Mouse (Mus musculus): ENCODE measurements around the gene Mrgprg. TPM values are rescaled to one million over a fixed set of nuclear protein-coding genes. Genes with fewer than 3 reads are reported as not detected.

The Mrgprg gene
- polyA plus RNA-seq, 1 experiment: not detected

- Histone ChIP-seq H3K79me2 (ENCODE audit: control insufficient read depth, insufficient read depth) (no peaks in the 10 kb centered on the region), H3K27me3 (ENCODE audit: control insufficient read depth, insufficient read depth, insufficient read length) (no peaks in the 10 kb centered on the region), H3K36me3 (ENCODE audit: control insufficient read depth, insufficient read depth) (no peaks in the 10 kb centered on the region), H3ac (ENCODE audit: control insufficient read depth, insufficient read length) (peak overlapping the region; percentile 7), H3K4me2 (ENCODE audit: low read depth) (peak overlapping the region; percentile 89), H3K4me3 (peak overlapping the region; percentile 10)
- TF ChIP-seq REST (IDR thresholded peaks at IDR 0.05; ENCODE audit: insufficient read depth, insufficient read length): no peak
- TF ChIP-seq MYOD1 (IDR thresholded peaks at IDR 0.05; ENCODE audit: control insufficient read depth in 1 of 3, insufficient read length in 2 of 3, low read depth in 2 of 3): no peak
- TF ChIP-seq POLR2A (IDR thresholded peaks at IDR 0.05; ENCODE audit: insufficient read length, low read depth): no peak
- no peak for TF ChIP-seq TCF12 (IDR thresholded peaks at IDR 0.05; ENCODE audit: insufficient read depth, poor library complexity, severe bottlenecking)
- no peak for TF ChIP-seq MAX (IDR thresholded peaks at IDR 0.05; ENCODE audit: low read depth)
- no peak for TF ChIP-seq SRF (IDR thresholded peaks at IDR 0.05; ENCODE audit: control insufficient read depth, insufficient read length, low read depth)
- TF ChIP-seq E2F4 (IDR thresholded peaks at IDR 0.05; ENCODE audit: insufficient read depth): no peak
- TF ChIP-seq CEBPB (IDR thresholded peaks at IDR 0.05; ENCODE audit: insufficient read depth, poor library complexity, severe bottlenecking): no peak
- no peak for TF ChIP-seq POLR2AphosphoS2 (IDR thresholded peaks at IDR 0.05; ENCODE audit: insufficient read length, low read depth)
- no peak for TF ChIP-seq USF1 (IDR thresholded peaks at IDR 0.05; ENCODE audit: low read depth)
- TF ChIP-seq TCF3 (IDR thresholded peaks at IDR 0.05; ENCODE audit: insufficient read length, low read depth): no peak
- no peak for TF ChIP-seq MYOG (IDR thresholded peaks at IDR 0.05; ENCODE audit: control insufficient read depth in 1 of 3, insufficient read depth in 1 of 3, insufficient read length in 2 of 3, low read depth in 2 of 3)
These were observed 16.7 kb upstream of the Mrgprg start for GRCm38 (mm10) chr7:143783378-143783995.

- no peaks in the 10 kb centered on the region for H3K36me3 ChIP-seq (ENCODE audit: control insufficient read depth, insufficient read depth)
- H3K4me3 ChIP-seq: no peak overlapping the region
- H3K79me2 ChIP-seq (ENCODE audit: control insufficient read depth, insufficient read depth): no peaks in the 10 kb centered on the region
- no peaks in the 10 kb centered on the region for H3K27me3 ChIP-seq (ENCODE audit: control insufficient read depth, insufficient read depth, insufficient read length)
- TF ChIP-seq TCF12 (IDR thresholded peaks at IDR 0.05; ENCODE audit: insufficient read depth, poor library complexity, severe bottlenecking) (no peak), MAX (IDR thresholded peaks at IDR 0.05; ENCODE audit: low read depth) (no peak), TCF3 (IDR thresholded peaks at IDR 0.05; ENCODE audit: insufficient read length, low read depth) (no peak), CEBPB (IDR thresholded peaks at IDR 0.05; ENCODE audit: insufficient read depth, poor library complexity, severe bottlenecking) (no peak), POLR2A (IDR thresholded peaks at IDR 0.05; ENCODE audit: insufficient read length, low read depth) (no peak), MYOG (IDR thresholded peaks at IDR 0.05; ENCODE audit: control insufficient read depth in 1 of 3, insufficient read depth in 1 of 3, insufficient read length in 2 of 3, low read depth in 2 of 3) (no peak), MYOD1 (IDR thresholded peaks at IDR 0.05; ENCODE audit: control insufficient read depth in 1 of 3, insufficient read length in 2 of 3, low read depth in 2 of 3) (no peak), POLR2AphosphoS2 (IDR thresholded peaks at IDR 0.05; ENCODE audit: insufficient read length, low read depth) (no peak), E2F4 (IDR thresholded peaks at IDR 0.05; ENCODE audit: insufficient read depth) (no peak), REST (IDR thresholded peaks at IDR 0.05; ENCODE audit: insufficient read depth, insufficient read length) (no peak), USF1 (IDR thresholded peaks at IDR 0.05; ENCODE audit: low read depth) (no peak), SRF (IDR thresholded peaks at IDR 0.05; ENCODE audit: control insufficient read depth, insufficient read length, low read depth) (no peak)
- H3K4me2 ChIP-seq (ENCODE audit: low read depth): no peak overlapping the region
- H3ac ChIP-seq (ENCODE audit: control insufficient read depth, insufficient read length): no peak overlapping the region
These were observed 10.6 kb upstream of the Mrgprg start for GRCm38 (mm10) chr7:143777375-143777774.

GRCm38 (mm10) chr7:143776137-143776536 is 9.3 kb upstream of the Mrgprg start:
- no peaks in the 10 kb centered on the region for H3K27me3 ChIP-seq (ENCODE audit: control insufficient read depth, insufficient read depth, insufficient read length)
- TF ChIP-seq TCF3 (IDR thresholded peaks at IDR 0.05; ENCODE audit: insufficient read length, low read depth): no peak
- no peak for TF ChIP-seq CEBPB (IDR thresholded peaks at IDR 0.05; ENCODE audit: insufficient read depth, poor library complexity, severe bottlenecking)
- no peak for TF ChIP-seq POLR2AphosphoS2 (IDR thresholded peaks at IDR 0.05; ENCODE audit: insufficient read length, low read depth)
- TF ChIP-seq TCF12 (IDR thresholded peaks at IDR 0.05; ENCODE audit: insufficient read depth, poor library complexity, severe bottlenecking): no peak
- no peak for TF ChIP-seq USF1 (IDR thresholded peaks at IDR 0.05; ENCODE audit: low read depth)
- TF ChIP-seq POLR2A (IDR thresholded peaks at IDR 0.05; ENCODE audit: insufficient read length, low read depth): no peak
- no peak for TF ChIP-seq MAX (IDR thresholded peaks at IDR 0.05; ENCODE audit: low read depth)
- no peak for TF ChIP-seq SRF (IDR thresholded peaks at IDR 0.05; ENCODE audit: control insufficient read depth, insufficient read length, low read depth)
- TF ChIP-seq MYOG (IDR thresholded peaks at IDR 0.05; ENCODE audit: control insufficient read depth in 1 of 3, insufficient read depth in 1 of 3, insufficient read length in 2 of 3, low read depth in 2 of 3): no peak
- TF ChIP-seq MYOD1 (IDR thresholded peaks at IDR 0.05; ENCODE audit: control insufficient read depth in 1 of 3, insufficient read length in 2 of 3, low read depth in 2 of 3): no peak
- TF ChIP-seq REST (IDR thresholded peaks at IDR 0.05; ENCODE audit: insufficient read depth, insufficient read length): no peak

GRCm38 (mm10) chr7:143769461-143769860 is 2.7 kb upstream of the Mrgprg start:
- H3K4me2 ChIP-seq (ENCODE audit: low read depth): no peak overlapping the region
- no peak overlapping the region for H3ac ChIP-seq (ENCODE audit: control insufficient read depth, insufficient read length)
- no peak overlapping the region for H3K4me3 ChIP-seq
- H3K79me2 ChIP-seq (ENCODE audit: control insufficient read depth, insufficient read depth): no peaks in the 10 kb centered on the region
- no peak for TF ChIP-seq TCF3 (IDR thresholded peaks at IDR 0.05; ENCODE audit: insufficient read length, low read depth)
- TF ChIP-seq CEBPB (IDR thresholded peaks at IDR 0.05; ENCODE audit: insufficient read depth, poor library complexity, severe bottlenecking): no peak
- TF ChIP-seq REST (IDR thresholded peaks at IDR 0.05; ENCODE audit: insufficient read depth, insufficient read length): no peak
- TF ChIP-seq POLR2A (IDR thresholded peaks at IDR 0.05; ENCODE audit: insufficient read length, low read depth): no peak
- TF ChIP-seq MYOG (IDR thresholded peaks at IDR 0.05; ENCODE audit: control insufficient read depth in 1 of 3, insufficient read depth in 1 of 3, insufficient read length in 2 of 3, low read depth in 2 of 3): no peak
- no peak for TF ChIP-seq MAX (IDR thresholded peaks at IDR 0.05; ENCODE audit: low read depth)
- no peak for TF ChIP-seq E2F4 (IDR thresholded peaks at IDR 0.05; ENCODE audit: insufficient read depth)
- no peak for TF ChIP-seq POLR2AphosphoS2 (IDR thresholded peaks at IDR 0.05; ENCODE audit: insufficient read length, low read depth)
- TF ChIP-seq MYOD1 (IDR thresholded peaks at IDR 0.05; ENCODE audit: control insufficient read depth in 1 of 3, insufficient read length in 2 of 3, low read depth in 2 of 3): no peak
- TF ChIP-seq TCF12 (IDR thresholded peaks at IDR 0.05; ENCODE audit: insufficient read depth, poor library complexity, severe bottlenecking): no peak
- TF ChIP-seq SRF (IDR thresholded peaks at IDR 0.05; ENCODE audit: control insufficient read depth, insufficient read length, low read depth): no peak
- no peak for TF ChIP-seq USF1 (IDR thresholded peaks at IDR 0.05; ENCODE audit: low read depth)
- peaks cover 8% of the 10 kb centered on the region for H3K27me3 ChIP-seq (ENCODE audit: control insufficient read depth, insufficient read depth, insufficient read length)
- no peaks in the 10 kb centered on the region for H3K36me3 ChIP-seq (ENCODE audit: control insufficient read depth, insufficient read depth)

More at GRCm38 (mm10) chr7:143776137-143776536, 9.3 kb upstream of the Mrgprg start:
- Histone ChIP-seq H3K4me3 (no peak overlapping the region), H3K4me2 (ENCODE audit: low read depth) (no peak overlapping the region), H3K79me2 (ENCODE audit: control insufficient read depth, insufficient read depth) (no peaks in the 10 kb centered on the region), H3ac (ENCODE audit: control insufficient read depth, insufficient read length) (no peak overlapping the region), H3K36me3 (ENCODE audit: control insufficient read depth, insufficient read depth) (no peaks in the 10 kb centered on the region)
